Mouse (Mus musculus) limb, embryonic 14.5 days (tissue): ENCODE data around the gene Fcgr4. TPM values are rescaled to one million over a fixed set of nuclear protein-coding genes. Genes with fewer than 3 reads are reported as not detected.

Experiments used
- ATAC-seq: fragments of 200-750 bp; cut with Nextera tagmentation; 2 replicates; pipeline ENCODE4 v1.8.0; 2017; ENCODE audit warnings: low read depth, moderate number of reproducible peaks, moderate TSS enrichment; ENCODE audit not compliant: low FRiP score
- DNase-seq: peaks from one replicate; pipeline ENCODE4 v3.0.0-alpha.2; 2015; ENCODE audit warnings: low spot score
- H3K27ac ChIP-seq: fragments of 300-500 bp; sonication (generic); replicated peaks from 2 replicates; pipeline ENCODE4 v1.5.1; 2014; ENCODE audit warnings: low read depth, mild to moderate bottlenecking, low read length, moderate library complexity, mixed read lengths
- H3K27me3 ChIP-seq: fragments of 300-500 bp; sonication (generic); 2 replicates; pipeline ENCODE4 v1.6.1; 2014; ENCODE audit warnings: low read length, mixed read lengths; ENCODE audit not compliant: control insufficient read depth, insufficient read depth
- H3K36me3 ChIP-seq: fragments of 300-500 bp; sonication (generic); 2 replicates; pipeline ENCODE4 v1.6.1; 2014; ENCODE audit warnings: mild to moderate bottlenecking, low read length, moderate library complexity, mixed read lengths; ENCODE audit not compliant: control insufficient read depth, insufficient read depth
- H3K4me1 ChIP-seq: fragments of 300-500 bp; sonication (generic); 2 replicates; pipeline ENCODE4 v1.6.1; 2014; ENCODE audit warnings: antibody characterized with exemption, low read length, mixed read lengths; ENCODE audit not compliant: control insufficient read depth, insufficient read depth
- H3K4me2 ChIP-seq: fragments of 300-500 bp; sonication (generic); replicated peaks from 2 replicates; pipeline ENCODE4 v1.6.1; 2014; ENCODE audit warnings: low read depth, mild to moderate bottlenecking, low read length, moderate library complexity; ENCODE audit not compliant: severe bottlenecking
- H3K4me3 ChIP-seq: fragments of 300-500 bp; sonication (generic); replicated peaks from 2 replicates; pipeline ENCODE4 v1.5.1; 2014; ENCODE audit warnings: low read length
- H3K9ac ChIP-seq: fragments of 300-500 bp; sonication (generic); 2 replicates; pipeline ENCODE4 v1.6.1; 2014; ENCODE audit warnings: mild to moderate bottlenecking, low read depth, low read length, moderate library complexity; ENCODE audit not compliant: severe bottlenecking
- H3K9me3 ChIP-seq: fragments of 300-500 bp; sonication (generic); 2 replicates; pipeline ENCODE4 v1.6.1; 2016; ENCODE audit warnings: low read length; ENCODE audit not compliant: control insufficient read depth
- POLR2A ChIP-seq: fragments of 200-500 bp; IDR thresholded peaks from 2 replicates; pipeline ENCODE4 v1.8.0; 2012; ENCODE audit warnings: inconsistent platforms, mild to moderate bottlenecking, moderate library complexity, borderline replicate concordance; ENCODE audit not compliant: insufficient read depth, insufficient read length; ENCODE audit errors: extremely low read depth
- WGBS: fragments of 180-500 bp; shearing (Covaris S2); extraction: QIAGEN DNeasy Blood & Tissue Kit; methylation state at CpG from one replicate; pipeline ENCODE4 v1.1.7; 2014; 5-methylcytosine and 5-hydroxymethylcytosine counted together
- polyA plus RNA-seq, 2 experiments: library from polyadenylated mRNA; depleted of rRNA in 1 of 2; stranded (reverse) in 1 of 2; unstranded in 1 of 2; fragments of >200 nt; fragmentation: Nextera tagmentation in 1 of 2; extraction: Ambion mirVana in 1 of 2; gene quantifications; 2 replicates each; pipeline versions ENCODE4 v1.2.1 to v1.2.3; 2012 to 2014

Fcgr4 gene
- polyA plus RNA-seq, 2 experiments = 0.59 to 0.75 TPM

DNA sequence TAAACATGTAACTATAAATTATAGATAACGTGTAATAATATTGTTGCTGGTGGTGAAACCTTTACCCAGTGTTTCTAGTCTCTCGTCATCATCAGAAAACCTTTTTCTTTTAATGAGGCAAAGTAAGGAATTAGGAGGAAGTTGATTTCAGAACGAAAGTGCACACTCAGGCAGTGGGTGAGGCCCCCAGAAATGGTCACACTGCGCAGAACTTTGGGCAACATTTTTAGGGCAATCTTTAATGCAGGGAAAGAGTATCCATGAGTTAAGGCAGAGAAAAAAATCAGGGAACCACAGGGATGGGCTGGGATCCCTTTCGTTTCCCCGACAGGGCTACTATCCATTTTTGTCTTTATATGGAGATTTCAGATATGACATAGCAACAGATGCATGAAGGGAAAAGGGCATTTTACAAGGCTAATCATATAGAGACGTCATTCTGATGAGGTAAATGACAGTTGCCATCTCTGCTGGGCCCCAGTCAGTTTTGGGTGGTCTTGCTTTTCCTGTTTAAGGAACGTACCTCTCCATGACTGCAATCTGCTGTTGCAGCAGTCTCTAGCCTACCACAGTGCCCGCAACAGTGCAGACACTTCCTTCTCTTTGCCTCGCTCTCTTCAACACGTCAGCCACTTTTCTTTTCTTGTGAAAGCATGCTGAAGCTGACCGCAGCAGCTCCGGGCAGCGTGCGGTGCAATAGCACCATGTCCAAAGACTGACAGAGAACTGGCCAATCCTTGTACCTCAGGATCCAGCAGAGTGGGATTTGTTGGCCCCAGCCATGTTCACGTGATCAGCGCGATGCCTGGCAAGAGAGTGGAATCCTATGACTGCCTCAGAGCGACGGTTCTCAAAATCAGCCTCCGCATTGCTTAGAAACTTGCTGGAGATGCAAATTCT, 20.7 kb upstream of the Fcgr4 start:
- Histone ChIP-seq H3K9me3 (no peaks in the 10 kb centered on the region), H3K27ac (no peak overlapping the region), H3K4me1 (no peaks in the 10 kb centered on the region), H3K4me3 (peak overlapping the region; percentile 16; the same call in 1 of the 2 replicates), H3K27me3 (no peaks in the 10 kb centered on the region), H3K9ac (0 out of 2 replicates have a peak overlapping the region, but pooled peaks have one; percentile 1), H3K36me3 (no peaks in the 10 kb centered on the region), H3K4me2 (peak overlapping the region; percentile 18; the same call in 1 of the 2 replicates)
- WGBS = 61% methylated on average over 21 of the region's 21 CpGs
- DNase-seq = peak; percentile 36
- no peak for ATAC-seq
- TF ChIP-seq POLR2A = no peak

- H3K4me1 ChIP-seq = no peaks in the 10 kb centered on the region
- ATAC-seq (no peak), DNase-seq (no peak)
- H3K9ac ChIP-seq = no peak overlapping the region
- no peak for TF ChIP-seq POLR2A
- H3K4me3 ChIP-seq = no peak overlapping the region
- H3K27me3 ChIP-seq = no peaks in the 10 kb centered on the region
- no peak overlapping the region for H3K27ac ChIP-seq
- H3K9me3 ChIP-seq = no peaks in the 10 kb centered on the region
- no peak overlapping the region for H3K4me2 ChIP-seq
- no peaks in the 10 kb centered on the region for H3K36me3 ChIP-seq
Measured at GRCm38 (mm10) chr1:170999811-171000210, 18.9 kb upstream of the Fcgr4 start.

DNA sequence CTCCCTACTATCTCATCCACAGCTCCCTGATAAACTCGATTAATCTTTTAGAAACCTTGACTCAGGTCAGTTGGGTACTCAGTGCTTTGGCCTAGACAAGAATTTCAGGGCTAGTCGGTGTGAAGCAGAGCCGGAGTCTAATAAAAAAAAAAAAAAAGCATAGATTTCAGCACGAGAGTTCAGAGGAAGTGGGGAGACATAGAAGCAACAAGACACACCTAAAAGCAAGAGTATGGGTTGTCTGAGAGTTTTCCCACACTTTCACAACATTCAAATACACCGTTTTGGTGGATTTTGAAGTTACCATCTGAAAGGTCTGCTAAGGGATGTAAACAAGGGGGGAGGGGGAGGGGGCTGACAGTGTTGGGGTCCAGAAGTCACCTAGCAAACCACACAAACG, 13.6 kb upstream of the Fcgr4 start:
- 57% methylated on average over 6 of the region's 6 CpGs for WGBS
- Histone ChIP-seq H3K4me2 (no peak overlapping the region), H3K27me3 (no peaks in the 10 kb centered on the region), H3K4me1 (no peaks in the 10 kb centered on the region), H3K36me3 (no peaks in the 10 kb centered on the region), H3K27ac (no peak overlapping the region), H3K9me3 (no peaks in the 10 kb centered on the region), H3K4me3 (no peak overlapping the region), H3K9ac (no peak overlapping the region)
- ATAC-seq (no peak), DNase-seq (no peak)
- TF ChIP-seq POLR2A = no peak

GRCm38 (mm10) chr1:171005586-171005985, 13.1 kb upstream of the Fcgr4 start:
- no peak overlapping the region for H3K4me2 ChIP-seq
- TF ChIP-seq POLR2A = no peak
- H3K27me3 ChIP-seq = no peaks in the 10 kb centered on the region
- no peak for ATAC-seq
- no peaks in the 10 kb centered on the region for H3K36me3 ChIP-seq
- no peak for DNase-seq
- no peak overlapping the region for H3K4me3 ChIP-seq
- H3K9ac ChIP-seq = no peak overlapping the region
- no peaks in the 10 kb centered on the region for H3K9me3 ChIP-seq
- H3K4me1 ChIP-seq = no peaks in the 10 kb centered on the region
- H3K27ac ChIP-seq = no peak overlapping the region

GRCm38 (mm10) chr1:171006335-171006734, 12.4 kb upstream of the Fcgr4 start:
- 84% methylated on average over 4 of the region's 4 CpGs for WGBS
- H3K27me3 ChIP-seq = no peaks in the 10 kb centered on the region
- no peak overlapping the region for H3K4me2 ChIP-seq
- H3K9ac ChIP-seq = no peak overlapping the region
- H3K4me3 ChIP-seq = no peak overlapping the region
- ATAC-seq (no peak), DNase-seq (no peak)
- no peaks in the 10 kb centered on the region for H3K4me1 ChIP-seq
- no peaks in the 10 kb centered on the region for H3K36me3 ChIP-seq
- H3K27ac ChIP-seq = no peak overlapping the region
- TF ChIP-seq POLR2A = no peak
- no peaks in the 10 kb centered on the region for H3K9me3 ChIP-seq
